Mouse (Mus musculus) T-helper 17 cell (primary cell): ENCODE results near the gene Kcnk10.

ENCODE experiments used
- in situ Hi-C, 2 experiments: fragments of 300-600 bp; cut with MboI, MseI; formaldehyde crosslinking; loops; 1 replicate in 1 of 2; 2 replicates in 1 of 2; pipeline ENCODE4 v1.15.1; 2025; ENCODE audit warnings: high pct_unique_total_duplicates in 2 of 2

The Kcnk10 gene

DNA sequence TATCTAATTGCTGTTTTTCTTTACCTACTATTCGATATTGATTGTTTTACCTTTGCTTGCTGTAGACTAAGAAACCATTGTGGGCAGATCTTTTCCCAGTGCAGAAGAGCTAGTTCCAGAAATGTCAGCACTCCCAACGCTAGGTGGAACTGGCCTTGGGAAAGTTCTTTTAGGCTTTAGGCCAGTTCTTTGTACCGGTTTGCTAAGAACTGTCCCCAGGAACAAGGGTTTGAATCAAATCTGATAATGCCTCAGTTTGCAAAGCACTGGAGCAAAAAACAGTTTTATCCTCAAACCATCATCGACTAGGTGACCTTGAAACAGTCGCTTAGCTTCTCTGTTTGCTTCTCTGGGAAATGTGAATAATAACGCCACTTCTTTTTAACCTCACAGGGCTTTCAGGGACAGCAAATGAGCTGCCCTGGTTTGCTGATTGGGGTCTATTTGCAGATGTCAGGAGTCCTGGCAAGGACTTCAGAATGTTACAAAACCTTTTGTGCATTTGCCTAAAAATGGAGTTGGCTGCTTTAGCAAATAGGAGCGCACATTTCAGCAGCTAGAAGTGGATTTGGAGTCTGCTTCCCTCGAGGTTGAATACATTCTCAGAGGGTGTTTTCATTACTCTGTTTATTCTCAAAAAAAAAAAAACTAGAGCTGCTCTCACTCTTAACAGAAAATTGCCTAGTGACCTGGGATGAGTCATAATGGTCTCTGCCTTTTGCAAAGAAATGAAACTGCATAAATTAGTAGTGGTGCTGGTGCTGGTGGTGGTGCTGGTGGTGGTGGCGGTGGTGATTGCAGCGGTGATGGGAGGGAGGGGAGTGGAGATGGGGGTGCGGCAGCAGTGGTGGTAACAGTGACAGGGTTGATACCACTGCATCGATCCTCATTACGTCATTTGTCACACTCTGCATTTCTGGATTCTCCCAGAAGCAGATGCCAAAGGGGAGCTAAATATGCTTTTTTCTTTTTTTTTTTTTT is 53.5 kb downstream of the Kcnk10 start:
- in situ Hi-C loops = loop anchor here in 1 of 2 experiments (25.0 kb wide), 1 partner anchor 1612 kb away; no protein-coding TSS in a partner anchor

DNA sequence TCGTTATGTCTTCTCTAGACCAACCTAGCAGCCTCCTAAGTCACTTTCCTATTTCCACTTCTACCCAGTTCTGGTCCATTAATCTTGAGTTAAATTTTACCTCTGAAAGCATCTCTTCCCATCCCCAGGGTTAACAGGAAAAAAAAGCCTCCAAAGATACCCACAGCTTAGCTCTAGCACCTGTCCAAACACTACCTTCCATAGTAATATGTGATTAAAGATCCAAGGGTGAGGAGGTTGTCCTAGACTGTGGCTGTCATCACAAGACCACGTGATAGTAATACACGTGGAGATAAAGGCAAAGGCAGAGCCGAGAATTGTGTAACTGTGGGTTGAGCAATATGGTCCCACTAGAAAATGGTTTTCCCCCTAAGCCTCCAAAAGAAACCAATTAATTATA is 56.8 kb downstream of the Kcnk10 start:
- in situ Hi-C loops = no loop called here

DNA sequence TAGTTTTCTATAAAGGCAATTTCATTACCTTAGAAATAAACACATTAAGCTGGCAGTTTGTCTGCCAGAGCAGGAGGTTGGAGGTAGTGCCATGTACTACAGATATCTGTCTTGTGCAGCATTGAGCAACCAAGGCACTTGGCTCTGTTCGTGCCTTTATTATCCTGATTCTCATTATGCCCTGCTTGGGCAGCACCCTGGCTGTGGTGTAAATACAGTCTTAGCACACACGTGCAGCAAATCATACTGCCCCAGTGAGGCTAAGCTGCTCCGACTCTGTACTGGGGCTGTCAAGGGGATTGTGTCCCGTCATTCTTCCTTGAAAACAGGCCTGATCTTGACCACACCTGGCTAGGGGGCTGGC is 57.6 kb downstream of the Kcnk10 start:
- in situ Hi-C loops = no loop called here

DNA sequence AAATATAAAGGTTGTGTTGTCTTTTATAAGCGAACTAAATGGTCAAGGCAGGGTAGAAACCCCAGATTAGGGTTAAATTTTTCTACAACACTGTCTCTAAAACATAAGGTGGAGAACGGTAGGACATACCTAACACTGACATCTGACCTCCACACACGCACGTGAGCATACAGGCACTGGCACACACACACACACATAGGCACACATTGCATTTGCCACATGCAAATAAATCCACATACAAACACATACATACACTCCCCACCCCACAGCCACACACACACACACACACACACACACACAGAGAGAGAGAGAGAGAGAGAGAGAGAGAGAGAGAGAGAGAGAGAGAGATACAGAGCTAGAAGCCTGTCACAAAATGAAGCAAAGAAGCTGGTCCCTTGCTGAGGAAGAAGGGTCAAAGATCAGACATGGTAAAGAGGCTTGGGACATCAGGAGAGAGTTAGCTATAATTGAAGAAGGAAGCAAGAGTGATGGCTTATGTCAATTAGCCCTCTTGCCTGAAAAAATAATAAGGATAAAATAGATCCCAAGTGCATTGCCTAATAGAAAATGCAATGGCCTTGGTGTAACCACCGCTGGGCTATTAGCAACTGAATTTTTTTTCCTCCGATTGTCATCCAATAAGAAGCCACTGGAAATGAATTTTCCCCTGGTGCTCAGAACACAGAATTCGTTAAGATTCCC is 58.1 kb downstream of the Kcnk10 start:
- in situ Hi-C loops = no loop called here

DNA sequence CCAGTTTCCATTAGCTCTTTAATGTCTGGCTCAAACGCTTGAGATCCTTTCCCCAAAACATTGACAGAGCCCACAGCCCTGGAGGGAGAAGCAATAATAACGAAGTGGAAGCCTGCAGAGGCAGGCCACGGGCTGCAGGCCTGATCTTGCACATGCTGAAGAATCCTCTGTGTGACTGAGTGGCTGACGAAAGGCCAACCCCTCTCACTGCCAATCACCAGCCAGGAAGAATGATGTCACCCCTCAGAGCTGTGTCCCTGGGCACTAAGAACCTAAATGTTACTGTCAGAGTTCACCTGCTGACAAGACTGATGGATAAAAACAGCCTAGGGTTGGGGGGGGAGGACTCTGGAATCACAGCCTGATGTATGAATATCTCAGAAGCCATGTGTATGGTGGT is 72.5 kb downstream of the Kcnk10 start:
- in situ Hi-C loops = no loop called here

DNA sequence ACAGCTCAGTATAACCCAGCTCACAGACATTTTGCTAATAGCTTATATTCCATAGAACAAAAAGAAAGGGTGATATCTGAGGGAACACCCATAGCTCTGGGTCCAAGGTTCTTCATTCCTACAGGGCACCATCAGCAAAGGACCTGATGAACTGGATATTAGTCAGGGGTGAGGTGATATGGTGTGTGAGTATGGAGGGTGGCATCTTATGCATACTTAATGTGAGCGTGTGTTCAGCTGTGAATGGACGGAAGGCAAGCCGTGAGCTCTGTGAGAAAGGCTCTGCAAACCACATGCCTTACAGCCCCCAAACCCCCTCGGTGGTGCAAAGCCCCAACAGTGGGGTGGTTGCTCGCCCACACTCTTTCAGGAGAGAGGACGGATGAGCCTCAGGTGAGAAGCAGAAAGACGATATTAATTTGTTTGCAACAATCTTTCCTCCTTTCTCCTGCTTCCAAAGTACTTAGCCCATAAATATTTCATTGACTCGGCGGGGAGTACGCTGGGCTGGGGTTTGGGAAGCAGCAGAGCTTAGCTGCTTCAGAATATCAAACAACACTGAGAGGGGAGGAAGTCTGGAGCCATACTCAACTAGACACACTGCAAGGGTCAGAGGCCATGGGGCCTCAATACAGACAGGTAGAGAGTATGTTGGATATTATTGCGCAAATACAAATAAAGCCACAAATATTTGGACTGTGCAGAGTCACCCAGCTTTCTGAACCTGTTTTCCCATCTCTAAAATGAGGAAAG is 76.4 kb downstream of the Kcnk10 start:
- in situ Hi-C loops = no loop called here

DNA sequence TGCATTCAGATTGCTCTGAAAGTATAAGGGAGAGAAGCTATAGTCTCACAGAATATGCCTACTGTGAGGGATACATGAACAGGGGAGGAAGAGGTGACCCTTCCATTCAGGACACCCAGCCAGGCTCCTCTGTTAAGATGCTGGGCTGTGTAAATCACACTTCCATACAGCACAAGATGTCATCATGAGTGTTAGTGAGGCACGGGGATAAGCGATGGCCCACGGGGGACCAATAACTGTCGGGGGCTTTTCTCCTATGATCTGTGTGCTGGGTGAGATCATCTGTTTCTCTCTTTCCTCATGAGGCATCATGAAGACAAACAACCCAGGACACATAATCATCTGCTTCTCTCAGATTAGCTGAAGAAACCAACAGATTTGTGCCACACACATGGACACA is 77.1 kb downstream of the Kcnk10 start:
- in situ Hi-C loops = no loop called here

DNA sequence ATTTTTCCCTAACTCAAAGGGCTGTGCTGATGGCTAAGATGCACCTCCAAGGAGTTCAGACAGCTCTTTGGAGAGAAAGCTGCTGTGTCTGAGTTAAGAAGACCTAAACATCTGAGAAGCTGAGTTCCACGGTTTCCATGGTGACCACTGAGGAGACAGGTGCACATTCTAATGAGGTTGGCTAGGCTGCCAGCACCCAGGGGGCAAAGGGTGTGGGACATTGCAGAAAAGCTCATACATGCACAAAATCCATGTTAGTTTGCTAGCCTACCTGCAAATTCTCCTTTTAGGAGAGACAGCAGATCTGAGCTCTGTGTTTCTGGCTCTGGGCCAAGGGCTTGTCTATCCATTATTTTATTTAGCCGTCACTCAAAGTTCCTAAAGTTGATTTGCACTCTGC is 96.7 kb downstream of the Kcnk10 start:
- in situ Hi-C loops = no loop called here

DNA sequence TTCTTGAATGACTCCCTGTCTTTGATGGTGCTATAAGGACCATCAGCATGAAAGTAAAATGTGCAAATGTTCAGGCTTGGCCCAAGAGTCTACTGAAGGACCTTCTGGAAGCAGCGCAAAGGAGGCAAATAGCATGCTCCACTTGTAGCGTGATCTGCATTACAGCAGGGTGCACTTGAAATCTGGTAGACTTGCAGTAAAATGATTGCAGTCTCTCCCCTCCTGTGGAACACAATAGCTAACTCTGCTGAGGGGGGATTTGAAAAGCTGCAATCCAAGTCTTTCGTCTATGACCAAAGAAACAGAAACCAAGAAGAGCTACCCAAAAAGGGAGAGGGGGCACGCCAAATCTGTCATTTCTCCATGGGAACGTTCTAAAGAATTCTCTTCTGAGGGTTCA is 97.1 kb downstream of the Kcnk10 start:
- in situ Hi-C loops = no loop called here

DNA sequence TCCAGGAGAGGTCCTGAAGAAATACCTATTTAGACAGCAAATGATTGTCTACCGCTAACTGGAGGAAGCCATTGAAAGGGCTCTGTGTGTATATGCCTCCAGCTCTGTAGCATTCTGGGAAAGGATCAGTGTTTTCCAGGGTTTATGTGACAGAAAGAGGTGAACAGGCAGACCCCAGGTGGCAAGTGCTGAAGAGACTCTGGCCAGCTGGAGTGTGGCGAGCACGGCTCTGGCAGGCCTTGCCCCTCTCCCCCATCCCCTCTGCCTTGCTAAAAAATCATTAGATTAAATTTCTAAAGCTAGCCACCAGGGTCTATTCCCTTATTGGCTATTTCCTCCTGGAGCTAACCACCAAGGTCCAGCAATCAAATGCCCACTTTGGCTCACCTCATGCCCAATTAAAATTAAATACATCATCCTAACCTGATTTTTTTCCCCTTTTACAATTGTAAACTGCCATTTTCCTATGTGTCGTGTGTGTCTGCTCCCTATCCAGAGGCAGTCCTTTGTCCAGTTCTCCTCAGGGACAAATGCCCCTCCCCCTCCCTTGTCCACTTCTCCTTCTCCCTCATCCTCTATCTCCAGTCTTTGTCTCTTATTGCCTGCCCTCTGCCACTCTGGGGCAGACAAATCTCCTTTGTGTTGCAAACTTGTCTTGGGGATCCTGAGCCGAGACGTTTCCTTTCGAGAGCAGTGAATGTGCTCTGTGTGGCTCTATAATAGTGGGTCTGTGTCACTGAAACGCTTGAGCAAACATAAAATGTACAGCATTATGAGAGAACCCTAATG is 100.2 kb downstream of the Kcnk10 start:
- in situ Hi-C loops = loop anchor here in 1 of 2 experiments (10.0 kb wide), 1 partner anchor 157 kb away; no protein-coding TSS in a partner anchor

DNA sequence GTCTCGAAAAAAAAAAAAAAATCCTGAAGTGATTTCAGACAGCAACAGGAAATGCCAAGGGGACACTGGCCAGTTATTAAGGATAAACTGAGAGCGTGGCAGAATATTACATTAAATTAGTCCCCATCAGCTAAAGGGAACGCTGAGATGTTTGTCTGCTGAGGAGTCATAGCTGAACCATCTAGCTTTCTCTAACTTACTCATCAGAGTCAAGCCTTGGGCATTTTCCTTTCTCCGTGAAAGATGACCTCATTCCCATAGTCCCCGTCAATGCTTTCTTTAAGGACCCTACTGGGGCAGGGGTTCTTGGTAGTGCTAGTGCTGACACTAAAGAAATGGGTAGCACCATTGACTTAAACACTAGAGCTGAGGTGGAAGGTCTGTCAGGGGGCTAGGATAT is 106.9 kb downstream of the Kcnk10 start:
- in situ Hi-C loops = loop anchor here in 1 of 2 experiments (10.0 kb wide), 1 partner anchor 164 kb away; no protein-coding TSS in a partner anchor

DNA sequence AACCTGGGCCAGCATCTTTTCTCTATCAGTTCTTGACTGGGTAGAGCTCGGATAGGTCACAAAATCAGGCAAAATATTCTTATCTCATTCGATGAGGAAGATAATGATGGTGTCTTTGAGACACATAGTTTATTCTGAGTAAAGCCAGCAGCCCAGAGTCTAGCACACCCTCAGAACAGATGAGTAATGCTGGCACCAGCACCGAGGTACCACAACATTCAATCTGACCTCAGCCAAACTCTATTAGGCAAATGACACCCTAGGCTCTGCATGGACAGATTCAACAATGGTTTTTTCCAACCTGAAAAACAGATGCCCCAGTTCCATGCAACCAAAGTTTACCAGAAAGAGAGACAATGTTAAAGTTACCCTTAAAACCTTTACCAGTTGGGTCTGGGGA is 108.0 kb downstream of the Kcnk10 start:
- in situ Hi-C loops = loop anchor here in 1 of 2 experiments (10.0 kb wide), 1 partner anchor 165 kb away; no protein-coding TSS in a partner anchor

DNA sequence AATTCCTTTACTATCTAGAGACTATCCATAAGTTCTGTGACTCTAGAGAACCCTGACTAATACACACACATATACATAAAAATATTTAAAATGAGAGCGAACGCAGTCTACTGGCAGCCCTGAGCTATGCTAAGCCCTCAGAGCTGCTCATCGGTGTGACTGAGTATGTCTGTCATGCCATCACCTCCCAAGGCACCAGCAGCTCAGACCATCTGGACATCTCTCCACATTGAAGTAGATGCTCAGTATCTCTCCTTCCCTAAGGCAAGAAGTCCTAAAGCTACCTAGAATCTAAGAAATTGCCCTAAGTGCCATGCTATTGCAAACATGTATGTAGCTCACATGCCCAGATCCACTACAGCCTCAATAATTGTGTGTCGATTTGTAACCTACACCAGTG is 110.3 kb downstream of the Kcnk10 start:
- in situ Hi-C loops = no loop called here

DNA sequence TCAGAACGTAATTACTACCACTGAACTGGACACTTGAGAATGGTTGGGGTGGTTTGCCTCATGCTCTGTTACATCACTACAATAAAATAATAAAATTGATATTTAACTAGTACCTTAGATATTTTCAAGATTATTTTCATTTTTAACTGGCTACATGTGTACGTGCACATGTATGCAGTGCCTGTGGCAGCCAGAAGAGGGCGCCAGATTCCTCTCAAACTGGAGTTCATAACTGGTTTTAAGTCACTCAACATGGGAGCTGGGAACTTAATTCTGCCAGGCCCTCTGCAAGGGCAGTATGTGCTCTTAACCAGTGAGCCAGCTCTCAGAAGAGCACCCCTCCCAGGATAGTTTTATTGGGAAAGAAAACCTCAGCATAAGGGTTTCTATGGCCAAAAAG is 118.2 kb downstream of the Kcnk10 start:
- in situ Hi-C loops = loop anchor here in 1 of 2 experiments (10.0 kb wide), 1 partner anchor 155 kb away; no protein-coding TSS in a partner anchor

DNA sequence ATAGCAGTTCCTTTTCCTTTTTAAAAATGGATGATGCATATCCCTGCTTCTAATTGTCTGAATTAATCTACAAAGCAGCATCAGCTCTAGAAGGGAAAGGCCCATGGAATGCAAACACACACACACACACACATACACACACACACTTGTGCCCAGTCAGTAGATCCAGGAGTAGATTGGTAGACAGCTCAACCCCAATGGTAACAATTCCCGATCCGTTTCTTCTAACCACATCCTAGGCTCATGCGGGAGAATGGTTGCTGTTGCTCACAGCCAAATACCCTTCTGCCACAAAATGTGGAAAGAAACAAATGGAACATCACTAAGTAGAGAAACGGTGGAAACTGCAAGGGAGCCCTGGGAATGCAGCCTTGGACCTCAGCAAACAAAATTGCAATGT is 119.2 kb downstream of the Kcnk10 start:
- in situ Hi-C loops = loop anchor here in 1 of 2 experiments (10.0 kb wide), 1 partner anchor 156 kb away; no protein-coding TSS in a partner anchor

DNA sequence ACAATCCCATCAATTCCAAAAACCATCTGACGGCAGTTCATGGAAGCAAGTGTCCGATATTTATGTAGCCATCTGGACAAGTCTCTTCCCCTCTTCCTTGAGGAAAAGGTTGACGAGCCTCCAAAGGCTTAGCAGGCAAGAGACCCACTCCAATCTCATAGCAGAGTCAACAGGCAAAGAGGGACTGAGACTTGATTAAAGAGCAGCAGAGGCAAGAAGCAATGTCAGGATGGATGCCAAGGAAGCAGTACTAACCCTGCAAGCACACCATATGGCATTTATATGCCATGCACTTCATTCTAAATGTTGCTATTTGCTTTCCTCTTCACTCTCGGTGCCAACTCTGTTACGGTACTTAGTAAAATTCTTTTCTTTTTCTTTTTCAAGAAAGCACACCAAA is 119.6 kb downstream of the Kcnk10 start:
- in situ Hi-C loops = loop anchor here in 1 of 2 experiments (10.0 kb wide), 1 partner anchor 156 kb away; no protein-coding TSS in a partner anchor

DNA sequence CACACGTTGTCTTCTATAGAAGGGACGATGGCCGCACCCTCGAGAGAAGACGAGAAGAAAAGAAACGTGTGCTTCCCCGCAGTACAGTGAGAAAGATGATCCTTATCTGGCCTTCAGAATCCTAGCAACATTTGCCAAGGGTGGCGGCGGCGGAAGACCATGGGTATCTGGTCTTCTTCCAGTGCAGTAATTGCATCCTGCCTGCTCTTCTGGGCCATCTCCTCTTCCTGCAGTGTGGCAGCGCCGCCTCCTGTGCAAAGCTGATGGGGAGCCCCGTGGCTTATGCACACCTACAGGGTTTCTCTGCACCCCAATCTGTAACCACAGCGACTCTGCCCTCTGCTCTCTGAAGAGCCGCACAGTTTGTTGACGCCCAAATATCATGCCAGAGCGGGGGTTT is 124.9 kb downstream of the Kcnk10 start:
- in situ Hi-C loops = loop anchor here (5.0 to 10.0 kb wide), 2 partner anchors 162 to 241 kb away; no protein-coding TSS in a partner anchor

DNA sequence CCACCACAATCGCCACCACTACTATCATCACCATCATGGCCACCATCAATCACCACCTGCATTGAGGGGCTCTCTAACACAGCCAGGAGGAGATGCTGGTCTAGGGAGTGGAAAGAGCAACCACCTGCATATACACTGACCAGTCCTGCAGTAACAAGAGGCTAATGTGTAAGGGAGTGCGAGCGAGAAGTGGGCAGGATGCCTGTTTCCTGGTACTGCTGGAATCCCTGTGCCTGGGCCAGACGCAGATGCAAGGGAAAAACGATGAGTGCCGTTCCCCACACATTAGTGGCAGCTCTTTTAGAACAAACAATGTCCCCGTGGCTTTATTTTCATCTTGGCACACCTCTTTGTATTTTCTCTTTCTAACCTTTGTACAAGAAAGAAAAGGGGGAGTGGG is 125.5 kb downstream of the Kcnk10 start:
- in situ Hi-C loops = loop anchor here (5.0 to 10.0 kb wide), 2 partner anchors 162 to 240 kb away; no protein-coding TSS in a partner anchor

DNA sequence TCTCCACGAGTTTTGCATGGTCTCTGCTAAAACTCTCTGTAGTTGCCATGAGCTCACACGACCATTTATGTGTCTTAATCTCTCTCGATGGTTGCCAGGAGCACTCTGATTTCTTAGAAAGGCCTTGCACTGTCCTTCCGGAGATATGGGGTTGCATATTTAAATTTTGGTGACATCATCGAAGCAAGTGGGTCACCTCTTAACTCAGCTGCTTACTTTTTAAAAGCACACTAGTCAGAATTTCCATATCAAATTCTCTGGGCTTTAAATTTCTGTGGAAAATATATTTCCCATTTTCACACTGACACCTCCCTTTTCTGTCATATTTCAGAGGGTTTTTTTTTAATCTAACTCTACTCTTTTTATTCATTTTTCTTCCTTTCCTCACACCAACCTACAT is 132.5 kb downstream of the Kcnk10 start:
- in situ Hi-C loops = loop anchor here (5.0 to 10.0 kb wide), 3 partner anchors 163 to 231 kb away; no protein-coding TSS in a partner anchor

DNA sequence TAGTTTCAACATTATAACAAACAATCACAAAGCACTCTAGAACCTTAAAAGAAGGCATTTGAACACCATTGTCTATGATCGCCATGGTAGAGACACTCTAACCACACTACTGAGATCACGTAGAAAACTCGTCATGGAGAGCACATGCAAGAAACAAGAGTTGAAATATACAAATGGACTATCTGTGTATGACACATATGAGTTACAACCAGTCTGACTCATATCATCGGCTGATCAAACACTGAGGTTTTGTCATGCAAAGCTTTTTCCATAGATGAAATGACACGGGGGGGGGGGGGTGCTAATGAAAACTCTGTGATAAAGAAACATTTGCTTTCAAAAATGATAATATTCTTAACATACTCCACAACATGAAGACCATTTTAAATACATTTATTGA is 133.2 kb downstream of the Kcnk10 start:
- in situ Hi-C loops = loop anchor here (5.0 to 10.0 kb wide), 3 partner anchors 163 to 230 kb away; no protein-coding TSS in a partner anchor
